Comparison of ENCODE assay signal across 8 mouse cellular contexts in genomic region chr15:31453098-31453916, GRCm38 (mm10). TPM values are rescaled to one million over a fixed set of nuclear protein-coding genes. Genes with fewer than 3 reads are reported as not detected.
A peak's percentile ranks its signal among the peaks of the same experiment; 100 is the strongest.
DNase-seq lines count a peak whose midpoint lies in the region; ATAC-seq and TF ChIP-seq lines count a peak whose summit lies in the region.

Gene Ropn1l (minus strand): TSS chr15:31453737.

- H3K4me1 ChIP-seq in forebrain, embryonic 15.5 days = peaks cover 11% of the 10 kb centered on the region
- 0 out of 2 replicates have a peak, but pooled peaks cover 2% of the 10 kb centered on the region for H3K4me1 ChIP-seq in lung, embryonic 14.5 days (ENCODE audit: insufficient read depth)
- H3K4me1 ChIP-seq in olfactory bulb, adult 2 months (ENCODE audit: control insufficient read depth, insufficient read depth, low read length) = no peaks in the 10 kb centered on the region; the same call in 1 of the 2 replicates
- H3K4me1 ChIP-seq in thymus, adult 2 months (replicated peaks; ENCODE audit: control insufficient read depth, insufficient read depth, low read length) = peaks cover 9% of the 10 kb centered on the region

- peak within 1 kb of the TSS; percentile 76 for H3K4me2 ChIP-seq in forebrain, embryonic 15.5 days (replicated peaks)
- peak within 1 kb of the TSS; percentile 78 for H3K4me2 ChIP-seq in lung, embryonic 14.5 days

- peak; percentile 42; the same call in 1 of the 2 replicates for TF ChIP-seq POLR2A in olfactory bulb, adult 2 months (IDR thresholded peaks at IDR 0.05; ENCODE audit: insufficient read depth, low read depth, low read length)
- TF ChIP-seq POLR2A in thymus, adult 2 months (IDR thresholded peaks at IDR 0.05; ENCODE audit: control insufficient read depth, extremely low read depth, insufficient read depth, low read length, poor library complexity) = no peak

- peak; percentile 11; the same call in 1 of the 2 replicates for TF ChIP-seq CTCF in layer of hippocampus, adult 2 months (conservative IDR thresholded peaks at IDR 0.05)
- TF ChIP-seq CTCF in lung, embryonic 14.5 days (IDR thresholded peaks at IDR 0.05; ENCODE audit: low read depth) = no peak
- no peak for TF ChIP-seq CTCF in olfactory bulb, adult 2 months (IDR thresholded peaks at IDR 0.05; ENCODE audit: insufficient read depth, low read depth, low read length)
- peak; percentile 47; the same call in 1 of the 2 replicates for TF ChIP-seq CTCF in thymus, adult 2 months (IDR thresholded peaks at IDR 0.05; ENCODE audit: borderline replicate concordance, control insufficient read depth, extremely low read depth, insufficient read depth, low read length, poor library complexity)

- H3K27ac ChIP-seq in forebrain, embryonic 15.5 days (replicated peaks) = peak within 1 kb of the TSS; percentile 73
- peak within 1 kb of the TSS; percentile 96 for H3K27ac ChIP-seq in layer of hippocampus, adult 2 months
- peak within 1 kb of the TSS; percentile 84 for H3K27ac ChIP-seq in lung, embryonic 14.5 days (ENCODE audit: low read depth)
- peak within 1 kb of the TSS; percentile 49; the same call in 1 of the 2 replicates for H3K27ac ChIP-seq in olfactory bulb, adult 2 months (ENCODE audit: insufficient read depth, low read depth, low read length)
- no peak within 1 kb of the TSS for H3K27ac ChIP-seq in thymus, adult 2 months (ENCODE audit: control insufficient read depth, insufficient read depth, low read length)

- DNase-seq in ES-CJ7 (ENCODE audit: low read depth, low spot score) = peak; percentile 76
- peak; percentile 84 for DNase-seq in cerebellum, adult 11 months
- peak; percentile 93 to 94 for DNase-seq in heart, postnatal 36 days
- DNase-seq in layer of hippocampus, adult 2 months (ENCODE audit: low spot score in 2 of 2) = peak; percentile 88 to 91
- peak; percentile 98 for DNase-seq in lung, embryonic 14.5 days
- peak; percentile 63 for DNase-seq in thymus, adult 2 months

- H3K36me3 ChIP-seq in forebrain, embryonic 15.5 days = peaks cover 6% of the 10 kb centered on the region
- H3K36me3 ChIP-seq in lung, embryonic 14.5 days (ENCODE audit: insufficient read depth) = peaks cover 18% of the 10 kb centered on the region
- H3K36me3 ChIP-seq in thymus, adult 2 months (ENCODE audit: control insufficient read depth, insufficient read depth, low read length) = peaks cover 9% of the 10 kb centered on the region

- intact Hi-C loops in heart, postnatal 36 days (cut with DNase I) = loop anchor here (2.0 to 5.0 kb wide), 3 partner anchors 87 to 231 kb away; partner anchors contain the start of genes Ankrd33b and Dap

- peak; percentile 93 for ATAC-seq in forebrain, embryonic 15.5 days (replicated peaks)
- peak; percentile 96 for ATAC-seq in lung, embryonic 14.5 days (ENCODE audit: insufficient read depth)

- no peaks in the 10 kb centered on the region for H3K9me3 ChIP-seq in forebrain, embryonic 15.5 days
- no peaks in the 10 kb centered on the region for H3K9me3 ChIP-seq in lung, embryonic 14.5 days (ENCODE audit: low read depth, low read length)

- H3K9ac ChIP-seq in forebrain, embryonic 15.5 days (replicated peaks) = peak within 1 kb of the TSS; percentile 49
- peak within 1 kb of the TSS; percentile 56 for H3K9ac ChIP-seq in lung, embryonic 14.5 days

- under 1% methylated on average over 57 of the region's 57 CpGs for WGBS in forebrain, embryonic 15.5 days
- WGBS in lung, embryonic 14.5 days = under 1% methylated on average over 54 of the region's 57 CpGs
- WGBS in olfactory bulb, adult 2 months = under 1% methylated on average over 57 of the region's 57 CpGs
- WGBS in thymus, adult 2 months = under 1% methylated on average over 57 of the region's 57 CpGs

- H3K27me3 ChIP-seq in forebrain, embryonic 15.5 days = no peaks in the 10 kb centered on the region
- H3K27me3 ChIP-seq in lung, embryonic 14.5 days (ENCODE audit: insufficient read depth, low read length) = no peaks in the 10 kb centered on the region
- no peaks in the 10 kb centered on the region for H3K27me3 ChIP-seq in thymus, adult 2 months (ENCODE audit: control insufficient read depth, insufficient read depth, low read length)

- H3K4me3 ChIP-seq in forebrain, embryonic 15.5 days = peak within 1 kb of the TSS; percentile 53
- H3K4me3 ChIP-seq in layer of hippocampus, adult 2 months = peak within 1 kb of the TSS; percentile 56
- peak within 1 kb of the TSS; percentile 60 for H3K4me3 ChIP-seq in lung, embryonic 14.5 days (ENCODE audit: low read depth, low read length)
- peak within 1 kb of the TSS; percentile 83 for H3K4me3 ChIP-seq in olfactory bulb, adult 2 months (ENCODE audit: insufficient read depth, low read depth, low read length)
- H3K4me3 ChIP-seq in thymus, adult 2 months (ENCODE audit: control insufficient read depth, insufficient read depth, low read length) = peak within 1 kb of the TSS; percentile 59

RNA-seq across cellular contexts. Expression of gene Ropn1l, which starts in this region (rescaled TPM):
- 1.6 and 1.9 TPM in 2 replicates for polyA plus RNA-seq in forebrain, embryonic 15.5 days (2015; fragmentation: Nextera tagmentation; extraction: Ambion mirVana)
- total RNA-seq in heart, postnatal 36 days (2021) = not detected
- total RNA-seq in layer of hippocampus, adult 2 months (2021) = 1 to 10 TPM in 1 of 2 experiments, under 1 TPM in 1; 0.88 to 1.2 TPM
- polyA plus RNA-seq in lung, embryonic 14.5 days (2014; fragmentation: Nextera tagmentation; extraction: Ambion mirVana) = 2.3 and 2.6 TPM in 2 replicates
- polyA plus RNA-seq in olfactory bulb, adult 2 months (2012; ENCODE audit: insufficient read depth, insufficient read length, low replicate concordance, missing spikeins) = not detected in 2 replicates
- 0.92 and 1.1 TPM in 2 replicates for polyA plus RNA-seq in thymus, adult 2 months (2012; rRNA removed)

Comparison
In these comparisons a context has a peak if more than half of its experiments do, and no peak if none do; other contexts are left out.
1. Peak in DNase-seq in heart, postnatal 36 days; RNA of the gene not detected or under 1 TPM.
2. CTCF ChIP-seq: peak in layer of hippocampus, adult 2 months (single experiment) and thymus, adult 2 months (single experiment); none in lung, embryonic 14.5 days (single experiment) and olfactory bulb, adult 2 months (single experiment).
3. Peak in every context shown above with its lines, with median percentiles within 50 percentile points of each other: DNase-seq and H3K4me3 ChIP-seq.